Mouse (Mus musculus) bone marrow macrophage, adult 2 months (primary cell): ENCODE results near the gene Bves. TPM values are rescaled to one million over a fixed set of nuclear protein-coding genes. Genes with fewer than 3 reads are reported as not detected.

Source experiments
- H3K27ac ChIP-seq: 2 replicates; pipeline ENCODE4 v1.5.1; 2012; ENCODE audit warnings: low read depth, low read length; ENCODE audit not compliant: insufficient read depth
- H3K4me1 ChIP-seq: 2 replicates; pipeline ENCODE4 v1.6.1; 2012; ENCODE audit warnings: low read length; ENCODE audit not compliant: control insufficient read depth, insufficient read depth
- H3K4me3 ChIP-seq: 2 replicates; pipeline ENCODE4 v1.5.1; 2012; ENCODE audit warnings: mild to moderate bottlenecking, low read length, moderate library complexity; ENCODE audit not compliant: insufficient read depth
- CTCF ChIP-seq: IDR thresholded peaks from 2 replicates; pipeline ENCODE4 v1.5.1; 2012; ENCODE audit warnings: low read depth, mild to moderate bottlenecking, low read length, moderate library complexity
- POLR2A ChIP-seq: IDR thresholded peaks from 2 replicates; pipeline ENCODE4 v1.6.1; 2012; ENCODE audit warnings: mild to moderate bottlenecking, low read depth, low read length, borderline replicate concordance
- polyA plus RNA-seq: library from polyadenylated mRNA; stranded (reverse); fragments of >200 nt; gene quantifications from 2 replicates; pipeline ENCODE4 v1.2.4, GENCODE M21; 2012; ENCODE audit not compliant: missing spikeins, insufficient read depth, insufficient read length

The Bves gene
- polyA plus RNA-seq, 1 experiment, result not detected

GRCm38 (mm10) chr10:45399702-45400243 lies 64.2 kb downstream of the Bves start:
- TF ChIP-seq CTCF (no peak), POLR2A (no peak)
- Histone ChIP-seq H3K4me1 (no peaks in the 10 kb centered on the region), H3K4me3 (no peak overlapping the region), H3K27ac (no peak overlapping the region)

- Histone ChIP-seq H3K4me3 (no peak overlapping the region), H3K27ac (no peak overlapping the region), H3K4me1 (no peaks in the 10 kb centered on the region)
- TF ChIP-seq POLR2A, result no peak
- TF ChIP-seq CTCF, result no peak
Observed at GRCm38 (mm10) chr10:45410624-45411341, 75.2 kb downstream of the Bves start.

GRCm38 (mm10) chr10:45411741-45412140 lies 76.2 kb downstream of the Bves start:
- TF ChIP-seq POLR2A (no peak), CTCF (no peak)
- H3K27ac ChIP-seq, result no peak overlapping the region
- H3K4me3 ChIP-seq, result no peak overlapping the region
- no peaks in the 10 kb centered on the region for H3K4me1 ChIP-seq

GRCm38 (mm10) chr10:45412144-45412543 lies 76.6 kb downstream of the Bves start:
- Histone ChIP-seq H3K4me3 (no peak overlapping the region), H3K4me1 (no peaks in the 10 kb centered on the region), H3K27ac (no peak overlapping the region)
- TF ChIP-seq CTCF (no peak), POLR2A (no peak)

Other genes with a start within 250 kb of the Bves start
- gene Popdc3, start 157.7 kb upstream of the Bves start, polyA plus RNA-seq, result not detected in 2 replicates
- gene Lin28b, start 150.6 kb downstream of the Bves start, polyA plus RNA-seq, result not detected in 2 replicates
- gene Hace1, start 242.1 kb downstream of the Bves start, polyA plus RNA-seq, result 11.0 and 12.1 TPM in 2 replicates